Mouse (Mus musculus) G1E (cell line): ENCODE measurements around the gene Ywhab.

Experiments
- CTCF ChIP-seq: IDR thresholded peaks from 2 replicates; pipeline ENCODE4 v1.5.1; 2012; ENCODE audit warnings: low read depth, low read length, inconsistent platforms, mixed read lengths
- GATA1 ChIP-seq: IDR thresholded peaks from 2 replicates; pipeline ENCODE4 v1.6.1; 2012; ENCODE audit warnings: borderline replicate concordance, low read length, inconsistent platforms, mixed read lengths

DNA sequence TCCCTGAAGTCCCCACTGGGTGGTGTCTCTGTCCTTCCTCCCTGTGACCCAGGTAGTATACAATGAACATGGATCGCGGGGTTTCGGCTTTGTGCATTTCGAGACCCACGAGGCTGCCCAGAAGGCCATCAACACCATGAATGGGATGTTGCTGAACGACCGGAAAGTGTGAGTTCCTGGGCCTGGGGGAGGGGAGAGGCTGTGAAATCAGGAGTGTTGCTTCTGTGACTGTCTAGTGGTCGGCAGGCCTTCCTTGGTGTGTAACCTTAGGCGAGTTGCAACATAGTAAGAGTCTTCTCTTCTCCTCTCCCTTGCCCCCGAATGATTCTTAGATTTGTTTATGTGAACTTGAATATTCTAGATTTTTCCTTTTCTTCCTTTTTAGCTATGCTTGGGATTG lies 36.4 kb downstream of the Ywhab start:
- TF ChIP-seq CTCF: no peak
- TF ChIP-seq GATA1: no peak
